Mouse (Mus musculus) cerebellum, adult 9-10 months (tissue): Measurements from ENCODE around the gene Rab11a.

Experiments
- DNase-seq: peaks from one replicate; pipeline ENCODE4 v3.0.0; 2022

Gene Rab11a

GRCm38 (mm10) chr9:64737406-64738201 lies at the start of gene Rab11a:
TSS of gene Rab11a (minus strand) at chr9:64737758.
- peak; percentile 96 for DNase-seq

GRCm38 (mm10) chr9:64786216-64786905 lies 48.8 kb upstream of the Rab11a start:
- DNase-seq, result no peak

- DNase-seq, result no peak
Measured at GRCm38 (mm10) chr9:64784841-64785240, 47.3 kb upstream of the Rab11a start.

DNA sequence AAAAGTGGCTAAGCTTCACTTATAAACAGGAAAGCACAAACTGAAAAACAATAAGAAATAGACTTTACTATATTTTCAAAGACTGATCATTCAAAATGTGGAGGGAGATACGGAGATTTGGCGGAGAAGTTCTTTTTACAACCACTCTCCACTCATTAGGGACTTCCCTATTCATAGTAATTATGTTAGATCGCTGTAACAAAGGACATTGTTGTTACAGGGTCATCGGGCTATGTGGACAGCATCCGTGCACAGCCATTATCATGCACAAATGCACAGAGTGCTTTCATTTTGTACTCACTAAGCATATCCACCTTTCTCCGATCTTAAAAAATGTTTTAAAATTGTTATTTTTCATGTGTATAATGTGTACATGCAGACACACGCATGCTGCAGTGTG lies 46.0 kb upstream of the Rab11a start:
- no peak for DNase-seq

- DNase-seq, result peak; percentile 73
Measured at GRCm38 (mm10) chr9:64779628-64780027, 42.1 kb upstream of the Rab11a start.

- DNase-seq, result no peak
Measured at GRCm38 (mm10) chr9:64778151-64778550, 40.6 kb upstream of the Rab11a start.

DNA sequence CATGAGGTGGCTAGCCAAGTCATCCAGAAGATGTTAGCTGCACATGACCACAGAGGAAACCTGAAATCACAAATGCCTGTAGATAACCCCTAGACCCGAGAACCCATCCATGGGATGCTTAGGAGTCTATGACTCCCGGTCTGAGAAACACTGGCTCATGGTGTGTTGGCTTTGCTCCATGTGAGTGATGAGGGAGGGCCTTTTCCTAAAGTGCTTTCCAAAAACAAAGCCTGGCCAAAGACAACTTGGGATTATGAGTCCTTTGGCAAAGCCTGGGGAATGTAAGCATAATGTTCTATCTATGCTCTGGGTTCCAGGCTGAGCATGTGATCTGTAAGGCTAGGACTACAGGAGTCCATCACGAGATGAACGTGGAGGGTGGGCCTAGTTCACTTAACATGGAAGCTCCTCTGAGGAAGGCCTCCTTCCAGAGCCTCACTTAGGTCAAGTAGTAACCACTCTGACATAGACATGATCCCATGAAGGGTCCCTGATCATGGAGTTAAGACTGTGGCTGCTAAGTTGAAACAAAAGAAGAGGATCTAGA lies 40.0 kb upstream of the Rab11a start:
- no peak for DNase-seq

- no peak for DNase-seq
Measured at GRCm38 (mm10) chr9:64775491-64775890, 37.9 kb upstream of the Rab11a start.

DNA sequence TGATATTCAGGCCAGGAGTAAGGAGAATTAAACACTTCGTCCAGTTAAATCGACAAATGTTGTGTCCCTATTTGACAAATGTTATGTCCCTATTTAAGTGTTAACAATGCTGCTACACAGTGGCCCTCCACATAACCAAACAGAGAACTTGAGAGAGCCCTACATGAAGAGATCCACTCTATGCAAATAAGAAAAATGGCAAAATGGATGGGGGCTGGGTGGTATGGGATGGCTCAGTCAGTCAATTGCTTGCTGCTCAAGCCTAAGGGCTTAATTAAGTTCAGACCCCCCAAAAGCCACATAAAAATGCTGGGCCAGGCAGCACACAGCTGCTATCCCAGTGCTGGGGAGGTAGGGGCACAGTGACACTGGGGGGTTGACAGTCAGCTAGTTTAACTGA lies 37.3 kb upstream of the Rab11a start:
- DNase-seq, result no peak

DNA sequence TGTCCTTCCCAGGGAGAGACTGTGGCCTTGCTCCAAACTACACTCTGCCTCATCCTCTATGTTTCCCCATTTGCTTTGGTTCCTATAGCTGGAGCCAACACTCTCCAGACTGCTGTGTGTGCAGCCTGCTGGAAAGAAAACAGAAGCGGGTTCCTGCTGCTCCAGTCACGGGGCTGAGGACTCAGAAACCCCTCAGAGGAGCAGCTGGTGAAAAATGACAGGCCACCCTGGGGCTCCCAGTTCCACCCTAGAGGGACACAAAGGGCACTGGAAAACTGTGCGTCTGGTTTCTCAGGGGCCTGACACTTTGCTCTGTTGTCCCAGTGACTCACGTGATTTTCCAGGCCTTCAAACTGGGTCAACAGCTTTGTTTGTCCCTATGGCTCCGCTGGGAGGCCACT lies 36.9 kb upstream of the Rab11a start:
- DNase-seq, result peak; percentile 51

- DNase-seq, result no peak
Measured at GRCm38 (mm10) chr9:64773936-64774335, 36.4 kb upstream of the Rab11a start.

DNA sequence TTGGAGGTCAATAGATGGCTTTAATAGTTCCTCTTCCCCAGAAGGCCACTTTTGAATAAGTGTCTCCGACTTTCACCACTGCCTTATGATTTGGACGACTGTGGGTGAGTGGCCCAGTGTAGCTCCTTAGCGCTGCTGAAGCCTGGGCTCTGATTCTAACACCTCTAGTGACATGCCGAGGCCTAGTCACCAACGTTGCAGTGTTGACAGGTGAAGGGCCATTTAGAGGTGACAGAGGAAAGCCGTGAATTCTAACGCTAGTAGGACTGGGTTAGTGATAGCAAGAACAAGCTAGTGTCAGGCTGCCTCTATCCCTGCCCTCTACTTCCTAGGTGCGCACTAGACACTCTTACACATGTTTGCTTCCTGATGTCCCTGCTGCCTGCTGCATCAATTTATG lies 35.7 kb upstream of the Rab11a start:
- DNase-seq, result no peak

- DNase-seq, result no peak
Measured at GRCm38 (mm10) chr9:64771236-64771635, 33.7 kb upstream of the Rab11a start.

GRCm38 (mm10) chr9:64770411-64770849 lies 32.9 kb upstream of the Rab11a start:
- DNase-seq, result no peak

- DNase-seq, result no peak
Measured at GRCm38 (mm10) chr9:64769911-64770310, 32.4 kb upstream of the Rab11a start.

GRCm38 (mm10) chr9:64769066-64769695 lies 31.6 kb upstream of the Rab11a start:
- DNase-seq, result peak; percentile 48

GRCm38 (mm10) chr9:64767796-64768195 lies 30.2 kb upstream of the Rab11a start:
- no peak for DNase-seq

GRCm38 (mm10) chr9:64766136-64766535 lies 28.6 kb upstream of the Rab11a start:
- DNase-seq, result no peak

DNA sequence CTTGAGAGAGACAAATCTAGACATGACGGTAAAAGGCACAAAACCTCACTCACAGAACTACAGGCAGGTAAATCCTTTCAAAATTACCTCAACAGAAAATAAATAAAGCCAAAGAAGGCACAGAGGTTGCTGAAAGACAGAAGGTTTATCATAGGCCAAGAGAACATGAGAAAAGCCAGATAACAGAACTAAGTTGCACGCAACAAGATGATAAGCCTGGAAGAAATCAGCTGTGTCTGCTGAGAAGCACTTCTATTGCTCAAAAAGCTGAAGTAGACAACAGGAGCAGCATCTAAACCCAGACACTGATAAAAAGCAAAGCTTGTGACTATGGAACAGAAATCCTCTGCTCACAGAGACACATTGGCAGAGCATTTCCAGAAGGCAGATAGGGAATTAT lies 27.3 kb upstream of the Rab11a start:
- no peak for DNase-seq

- DNase-seq, result no peak
Measured at GRCm38 (mm10) chr9:64758052-64758451, 20.5 kb upstream of the Rab11a start.

- DNase-seq, result no peak
Measured at GRCm38 (mm10) chr9:64752575-64752974, 15.0 kb upstream of the Rab11a start.

- DNase-seq, result no peak
Measured at GRCm38 (mm10) chr9:64749314-64749713, 11.8 kb upstream of the Rab11a start.

- DNase-seq, result no peak
Measured at GRCm38 (mm10) chr9:64747735-64748134, 10.2 kb upstream of the Rab11a start.

GRCm38 (mm10) chr9:64742453-64742852 lies 4.9 kb upstream of the Rab11a start:
- no peak for DNase-seq
